ENCODE assay signal across 8 mouse cellular contexts in the genomic region with DNA sequence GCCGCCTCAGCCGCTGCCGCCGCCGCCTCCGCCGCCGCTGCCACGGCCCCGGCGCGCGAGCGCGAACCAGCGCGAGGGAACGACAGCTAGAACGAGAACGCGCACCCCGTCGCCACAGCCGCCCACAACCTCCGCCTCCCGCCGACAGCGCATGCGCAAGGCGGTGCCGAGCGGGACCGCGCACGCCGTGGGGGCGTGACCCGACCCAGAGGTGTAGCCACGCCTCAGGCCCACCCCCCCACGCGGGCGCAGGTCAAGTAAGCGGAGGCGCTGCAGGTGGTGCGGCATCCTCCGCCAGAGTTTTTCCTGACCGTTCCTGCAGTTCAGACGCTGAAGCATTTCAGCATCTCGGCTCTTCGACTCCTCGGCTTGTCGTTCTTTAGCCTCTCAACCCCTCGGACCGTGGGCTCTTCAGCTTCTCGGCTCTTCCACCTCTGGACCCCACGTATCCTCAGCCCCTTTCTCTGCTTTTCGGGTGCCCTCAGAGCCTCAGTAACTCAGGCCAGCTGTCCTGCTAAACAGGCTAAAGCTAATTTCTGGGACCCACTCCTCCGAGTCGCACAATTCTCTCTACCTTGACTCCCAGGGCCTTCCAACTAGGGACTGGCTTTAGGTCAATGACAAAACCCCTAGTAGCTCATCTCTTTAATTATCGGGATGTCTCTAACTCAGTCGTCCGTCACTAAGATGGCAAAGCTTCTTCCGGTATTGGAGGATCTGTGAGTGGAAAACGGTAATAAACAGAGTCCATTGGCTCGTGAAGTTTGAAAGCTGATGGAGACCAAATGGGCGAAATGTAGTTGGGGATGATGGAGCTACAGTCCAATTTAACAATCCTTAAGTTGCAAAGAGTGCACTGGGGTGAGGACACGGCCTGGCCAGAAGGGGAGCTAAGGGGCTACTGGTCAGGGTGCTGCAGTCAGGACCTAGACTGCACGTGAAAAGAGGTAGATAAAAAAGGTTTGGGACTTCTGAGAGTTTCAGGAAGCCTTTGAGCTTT. TPM values are rescaled to one million over a fixed set of nuclear protein-coding genes. Genes with fewer than 3 reads are reported as not detected.
A peak's percentile ranks its signal among the peaks of the same experiment; 100 is the strongest.
DNase-seq lines count a peak whose midpoint lies in the region; ATAC-seq and TF ChIP-seq lines count a peak whose summit lies in the region.

A gene (minus strand): TSS at position 93 of the 1,000 bp plus-strand sequence.

- peak within 1 kb of the TSS; percentile 84 for H3K9ac ChIP-seq in heart, embryonic 11.5 days (ENCODE audit: low read depth, low read length)
- peak within 1 kb of the TSS; percentile 94 for H3K9ac ChIP-seq in kidney, embryonic 16.5 days (replicated peaks; ENCODE audit: low read length)
- peak within 1 kb of the TSS; percentile 85 for H3K9ac ChIP-seq in liver, adult 2 months (ENCODE audit: low read depth, low read length)

- no peaks in the 10 kb centered on the region for H3K36me3 ChIP-seq in C2C12 (ENCODE audit: control insufficient read depth, insufficient read depth)
- H3K36me3 ChIP-seq in erythroblast, embryonic 14.5 days (ENCODE audit: control insufficient read depth) = no peaks in the 10 kb centered on the region
- no peaks in the 10 kb centered on the region for H3K36me3 ChIP-seq in heart, embryonic 11.5 days (ENCODE audit: control insufficient read depth, insufficient read depth, low read length)
- no peaks in the 10 kb centered on the region for H3K36me3 ChIP-seq in kidney, embryonic 16.5 days (ENCODE audit: insufficient read depth, low read length)
- no peaks in the 10 kb centered on the region for H3K36me3 ChIP-seq in liver, adult 2 months (ENCODE audit: control insufficient read depth, insufficient read depth, low read length)
- no peaks in the 10 kb centered on the region for H3K36me3 ChIP-seq in myocyte (ENCODE audit: control insufficient read depth, insufficient read depth)
- no peaks in the 10 kb centered on the region for H3K36me3 ChIP-seq in splenic B cell, adult 2 months (ENCODE audit: control insufficient read depth, insufficient read depth, low read length, poor library complexity, severe bottlenecking)

- no peak for TF ChIP-seq CTCF in C2C12 (IDR thresholded peaks at IDR 0.05; ENCODE audit: control insufficient read depth, insufficient read depth, insufficient read length)
- TF ChIP-seq CTCF in brain, embryonic 14.5 days (IDR thresholded peaks at IDR 0.05; ENCODE audit: borderline replicate concordance, extremely low read depth, insufficient read depth, insufficient read length) = no peak
- 0 out of 2 replicates have a peak, but pooled peaks have one; percentile 9 for TF ChIP-seq CTCF in liver, adult 2 months (IDR thresholded peaks at IDR 0.05; ENCODE audit: low read depth, low read length)

- H3ac ChIP-seq in C2C12 (ENCODE audit: control insufficient read depth, insufficient read length, low read depth) = peak within 1 kb of the TSS; percentile 89
- peak within 1 kb of the TSS; percentile 68 for H3ac ChIP-seq in myocyte (ENCODE audit: control insufficient read depth, insufficient read length)

- H3K79me2 ChIP-seq in C2C12 (ENCODE audit: control insufficient read depth, insufficient read depth) (peaks cover 35% of the 10 kb centered on the region), myocyte (ENCODE audit: control insufficient read depth, insufficient read depth) (peaks cover 33% of the 10 kb centered on the region)
- H3K79me2 ChIP-seq in liver, adult 2 months (ENCODE audit: control insufficient read depth, insufficient read depth, low read length) = peaks cover 2% of the 10 kb centered on the region; the same call in 1 of the 2 replicates

- H3K4me1 ChIP-seq in erythroblast, embryonic 14.5 days (ENCODE audit: control insufficient read depth) = peaks cover 21% of the 10 kb centered on the region
- H3K4me1 ChIP-seq in heart, embryonic 11.5 days (ENCODE audit: control insufficient read depth, insufficient read depth, low read length) = peaks cover 11% of the 10 kb centered on the region; the same call in 1 of the 2 replicates
- peaks cover 26% of the 10 kb centered on the region for H3K4me1 ChIP-seq in kidney, embryonic 16.5 days (ENCODE audit: insufficient read depth, low read length)
- H3K4me1 ChIP-seq in liver, adult 2 months (ENCODE audit: control insufficient read depth, insufficient read depth, low read length) = peaks cover 9% of the 10 kb centered on the region; the same call in 1 of the 2 replicates

- no peaks in the 10 kb centered on the region for H3K9me3 ChIP-seq in erythroblast, embryonic 14.5 days (ENCODE audit: control insufficient read depth, low read length)
- H3K9me3 ChIP-seq in heart, embryonic 11.5 days (replicated peaks; ENCODE audit: control insufficient read depth, low read length) = no peaks in the 10 kb centered on the region
- H3K9me3 ChIP-seq in kidney, embryonic 16.5 days (ENCODE audit: low read length) = no peaks in the 10 kb centered on the region

- H3K79me3 ChIP-seq in C2C12 (ENCODE audit: low read depth) = peaks cover 12% of the 10 kb centered on the region

- H3K27ac ChIP-seq in heart, embryonic 11.5 days (ENCODE audit: low read depth, low read length) = peak within 1 kb of the TSS; percentile 70
- H3K27ac ChIP-seq in kidney, embryonic 16.5 days (ENCODE audit: low read length) = peak within 1 kb of the TSS; percentile 81
- peak within 1 kb of the TSS; percentile 54; the same call in 1 of the 2 replicates for H3K27ac ChIP-seq in liver, adult 2 months (replicated peaks; ENCODE audit: insufficient read depth, low read depth, low read length)

- H3K4me2 ChIP-seq in heart, embryonic 11.5 days = peak within 1 kb of the TSS; percentile 72
- peak within 1 kb of the TSS; percentile 67 for H3K4me2 ChIP-seq in kidney, embryonic 16.5 days (replicated peaks; ENCODE audit: low read depth, low read length)
- H3K4me2 ChIP-seq in myocyte (ENCODE audit: low read depth) = peak within 1 kb of the TSS; percentile 88

- H3K27me3 ChIP-seq in C2C12 (ENCODE audit: control insufficient read depth, insufficient read depth, insufficient read length) = no peaks in the 10 kb centered on the region
- H3K27me3 ChIP-seq in erythroblast, embryonic 14.5 days (ENCODE audit: control insufficient read depth) = peaks cover 5% of the 10 kb centered on the region
- H3K27me3 ChIP-seq in heart, embryonic 11.5 days (ENCODE audit: control insufficient read depth, insufficient read depth, low read length) = no peaks in the 10 kb centered on the region
- no peaks in the 10 kb centered on the region for H3K27me3 ChIP-seq in kidney, embryonic 16.5 days (ENCODE audit: insufficient read depth, low read length)
- H3K27me3 ChIP-seq in liver, adult 2 months (ENCODE audit: control insufficient read depth, insufficient read depth, low read length) = no peaks in the 10 kb centered on the region
- H3K27me3 ChIP-seq in myocyte (ENCODE audit: control insufficient read depth, insufficient read depth, insufficient read length) = no peaks in the 10 kb centered on the region
- H3K27me3 ChIP-seq in splenic B cell, adult 2 months (ENCODE audit: control insufficient read depth, insufficient read depth, low read length, poor library complexity, severe bottlenecking) = no peaks in the 10 kb centered on the region

- peak within 1 kb of the TSS; percentile 89 for H3K4me3 ChIP-seq in C2C12 (ENCODE audit: insufficient read depth, poor library complexity, severe bottlenecking)
- peak within 1 kb of the TSS; percentile 82 for H3K4me3 ChIP-seq in erythroblast, embryonic 14.5 days (replicated peaks)
- H3K4me3 ChIP-seq in heart, embryonic 11.5 days (ENCODE audit: low read depth, low read length) = peak within 1 kb of the TSS; percentile 79
- H3K4me3 ChIP-seq in kidney, embryonic 16.5 days (ENCODE audit: low read length) = peak within 1 kb of the TSS; percentile 87
- H3K4me3 ChIP-seq in liver, adult 2 months (ENCODE audit: insufficient read depth, low read depth, low read length) = peak within 1 kb of the TSS; percentile 71
- peak within 1 kb of the TSS; percentile 59 for H3K4me3 ChIP-seq in myocyte

- TF ChIP-seq POLR2A in brain, embryonic 14.5 days (IDR thresholded peaks at IDR 0.05; ENCODE audit: borderline replicate concordance, extremely low read depth, insufficient read depth, insufficient read length, poor library complexity, severe bottlenecking) = peak; percentile 61; the same call in 1 of the 2 replicates
- TF ChIP-seq POLR2A in liver, adult 2 months (IDR thresholded peaks at IDR 0.05; ENCODE audit: extremely low read depth, insufficient read depth, low read length) = 0 out of 2 replicates have a peak, but pooled peaks have one; percentile 7
- TF ChIP-seq POLR2A in myocyte (IDR thresholded peaks at IDR 0.05; ENCODE audit: insufficient read length, low read depth) = peak; percentile 95

- ATAC-seq in heart, embryonic 11.5 days (replicated peaks; ENCODE audit: insufficient number of reproducible peaks, low FRiP score, low TSS enrichment) = peak; percentile 94
- peak; percentile 92 for ATAC-seq in kidney, embryonic 16.5 days (ENCODE audit: low FRiP score, low TSS enrichment)

- WGBS in heart, embryonic 11.5 days (ENCODE audit: insufficient replicate concordance) = under 1% methylated on average over 54 of the region's 68 CpGs
- 1% methylated on average over 49 of the region's 68 CpGs for WGBS in kidney, embryonic 16.5 days
- 5% methylated on average over 66 of the region's 68 CpGs for WGBS in liver, adult 2 months

- DNase-seq in brain, embryonic 14.5 days (ENCODE audit: low read depth) = peak; percentile 98
- peak; percentile 76 for DNase-seq in liver, adult 2 months (ENCODE audit: extremely low read depth, low read depth, low spot score)
- DNase-seq in splenic B cell, adult 2 months (ENCODE audit: low read depth, low spot score) = peak; percentile 99

TF ChIP-seq in C2C12, 6 proteins besides CTCF, POLR2A, EP300 and RAD21 (continues in another document):
- TF ChIP-seq MYOG (IDR thresholded peaks at IDR 0.05; ENCODE audit: control insufficient read depth, extremely low read depth, insufficient read length) (no peak), USF1 (IDR thresholded peaks at IDR 0.05; ENCODE audit: low read depth) (no peak), CEBPB (IDR thresholded peaks at IDR 0.05; ENCODE audit: low read depth) (no peak), FOSL1 (IDR thresholded peaks at IDR 0.05; ENCODE audit: insufficient read depth, low read length, poor library complexity, severe bottlenecking) (no peak)

TF ChIP-seq in myocyte, 11 proteins besides CTCF, POLR2A, EP300 and RAD21 (continues in another document):
- TF ChIP-seq USF1 (IDR thresholded peaks at IDR 0.05; ENCODE audit: low read depth) = no peak
- TF ChIP-seq CEBPB (IDR thresholded peaks at IDR 0.05; ENCODE audit: insufficient read depth, poor library complexity, severe bottlenecking) = no peak
- peak in 1 of 3 experiments; percentile 31 for TF ChIP-seq MYOG (IDR thresholded peaks at IDR 0.05; ENCODE audit: control insufficient read depth in 1 of 3, insufficient read depth in 1 of 3, insufficient read length in 2 of 3, low read depth in 2 of 3)

RNA-seq across cellular contexts. Expression of the gene that starts here (rescaled TPM):
- polyA plus RNA-seq in C2C12 (2012; fragmentation: generic; extraction: Trizol) = 11.3 TPM
- polyA plus RNA-seq in brain, embryonic 14.5 days (2012; rRNA removed) = 50.5 and 56.1 TPM in 2 replicates
- polyA plus RNA-seq in erythroblast, embryonic 14.5 days (2012) = 0.06 and 0.10 TPM in 2 replicates
- polyA plus RNA-seq in heart, embryonic 11.5 days (2014; fragmentation: Nextera tagmentation; extraction: Ambion mirVana) = 12.2 and 15.0 TPM in 2 replicates
- 10.6 and 20.6 TPM in 2 replicates for polyA plus RNA-seq in kidney, embryonic 16.5 days (2015; fragmentation: Nextera tagmentation; extraction: Ambion mirVana)
- total RNA-seq in liver, adult 2 months (2014; rRNA removed) = 34.3 and 38.0 TPM in 2 replicates
- polyA plus RNA-seq in liver, adult 2 months (2012; rRNA removed) = 13.8 and 17.7 TPM in 2 replicates
- polyA plus RNA-seq in myocyte (2012; fragmentation: generic; extraction: Trizol) = 17.6 TPM

Comparison
In these comparisons a context has a peak if more than half of its experiments do, and no peak if none do; other contexts are left out.
1. Peak in every context shown above with its lines: DNase-seq, ATAC-seq, H3K4me3 ChIP-seq and H3K27ac ChIP-seq.
2. RNA of the gene that starts here (polyA plus RNA-seq): 50.5 to 56.1 TPM in brain, embryonic 14.5 days, 13.8 to 17.7 TPM in liver, adult 2 months, 17.6 TPM in myocyte (single experiment), 12.2 to 15.0 TPM in heart, embryonic 11.5 days, 11.3 TPM in C2C12 (single experiment) and 10.6 to 20.6 TPM in kidney, embryonic 16.5 days; 0.06 to 0.10 TPM in erythroblast, embryonic 14.5 days; every median in the first group is over 10 times any median in the second.
3. POLR2A ChIP-seq: peak in every context shown above with its lines; median percentile 95 in myocyte; 61 in brain, embryonic 14.5 days; 7 in liver, adult 2 months.